Mouse (Mus musculus) liver, adult 2 months (tissue): ENCODE data around the gene Lbx1. TPM values are rescaled to one million over a fixed set of nuclear protein-coding genes. Genes with fewer than 3 reads are reported as not detected.

ENCODE experiments used
- DNase-seq: peaks from one replicate; pipeline ENCODE4 v3.0.0-alpha.2; 2011; ENCODE audit warnings: low read depth, low spot score; ENCODE audit errors: extremely low read depth
- H3K27ac ChIP-seq: fragments of 200-500 bp; replicated peaks from 2 replicates; pipeline ENCODE4 v1.5.1; 2012; ENCODE audit warnings: low read depth, mild to moderate bottlenecking, control low read depth, inconsistent platforms, low read length; ENCODE audit not compliant: insufficient read depth
- H3K27me3 ChIP-seq: fragments of 200-500 bp; 2 replicates; pipeline ENCODE4 v1.6.1; 2012; ENCODE audit warnings: mild to moderate bottlenecking, moderate library complexity, low read length, inconsistent platforms; ENCODE audit not compliant: control insufficient read depth, insufficient read depth
- H3K36me3 ChIP-seq: fragments of 200-500 bp; 2 replicates; pipeline ENCODE4 v1.6.1; 2012; ENCODE audit warnings: low read length, inconsistent platforms; ENCODE audit not compliant: control insufficient read depth, insufficient read depth
- H3K4me1 ChIP-seq: fragments of 200-500 bp; 2 replicates; pipeline ENCODE4 v1.6.1; 2011; ENCODE audit warnings: low read length; ENCODE audit not compliant: control insufficient read depth, insufficient read depth
- H3K4me3 ChIP-seq: fragments of 200-500 bp; 2 replicates; pipeline ENCODE4 v1.5.1; 2011; ENCODE audit warnings: low read depth, mild to moderate bottlenecking, control low read depth, low read length, moderate library complexity; ENCODE audit not compliant: insufficient read depth
- H3K79me2 ChIP-seq: fragments of 200-500 bp; 2 replicates; pipeline ENCODE4 v1.6.1; 2012; ENCODE audit warnings: inconsistent platforms, mild to moderate bottlenecking, low read length, moderate library complexity; ENCODE audit not compliant: control insufficient read depth, insufficient read depth
- H3K9ac ChIP-seq: fragments of 200-500 bp; 2 replicates; pipeline ENCODE4 v1.6.1; 2012; ENCODE audit warnings: low read depth, mild to moderate bottlenecking, control low read depth, inconsistent platforms, low read length
- CTCF ChIP-seq: fragments of 200-500 bp; IDR thresholded peaks from 2 replicates; pipeline ENCODE4 v1.5.1; 2011; ENCODE audit warnings: low read depth, low read length, control low read depth
- POLR2A ChIP-seq: fragments of 200-500 bp; IDR thresholded peaks from 2 replicates; pipeline ENCODE4 v1.6.1; 2011; ENCODE audit warnings: low read length, control low read depth; ENCODE audit not compliant: insufficient read depth; ENCODE audit errors: extremely low read depth
- WGBS: fragments of 180-500 bp; shearing (Covaris S2); methylation state at CpG from one replicate; pipeline ENCODE4 v1.1.7; 2018; 5-methylcytosine and 5-hydroxymethylcytosine counted together
- polyA plus RNA-seq: library from polyadenylated mRNA; depleted of rRNA; stranded (reverse); fragments of >200 nt; gene quantifications from 2 replicates; pipeline ENCODE4 v1.2.3, GENCODE M21; 2012; rRNA removed
- total RNA-seq: library from RNA; depleted of rRNA; stranded (reverse); fragments of >200 nt; gene quantifications from 2 replicates; pipeline ENCODE4 v1.2.3, GENCODE M21; 2014; rRNA removed

Lbx1 gene
- total and polyA plus RNA-seq, 2 experiments: under 0.01 TPM; not detected in 1

GRCm38 (mm10) chr19:45194651-45195050, 41.0 kb downstream of the Lbx1 start:
- 37% methylated on average over 4 of the region's 4 CpGs for WGBS
- H3K79me2 ChIP-seq: no peaks in the 10 kb centered on the region
- H3K27ac ChIP-seq: no peak overlapping the region
- no peaks in the 10 kb centered on the region for H3K36me3 ChIP-seq
- no peak overlapping the region for H3K9ac ChIP-seq
- H3K27me3 ChIP-seq: peaks cover 5% of the 10 kb centered on the region; the same call in 1 of the 2 replicates
- no peak for DNase-seq
- no peak overlapping the region for H3K4me3 ChIP-seq
- no peaks in the 10 kb centered on the region for H3K4me1 ChIP-seq
- TF ChIP-seq POLR2A: no peak
- no peak for TF ChIP-seq CTCF

Other genes starting within 250 kb of the Lbx1 start
- 58.5 and 79.0 TPM in 2 replicates for gene Sema4g, start 246.7 kb downstream of the Lbx1 start, total RNA-seq
- 413 and 566 TPM in 2 replicates for gene Sema4g, start 246.7 kb downstream of the Lbx1 start, polyA plus RNA-seq
- 7.8 and 9.3 TPM in 2 replicates for gene Twnk, start 230.1 kb downstream of the Lbx1 start, total RNA-seq
- gene Twnk, start 230.1 kb downstream of the Lbx1 start, polyA plus RNA-seq: 11.8 and 11.9 TPM in 2 replicates
- 26.6 and 32.3 TPM in 2 replicates for gene Mrpl43, start 229.4 kb downstream of the Lbx1 start, total RNA-seq
- gene Mrpl43, start 229.4 kb downstream of the Lbx1 start, polyA plus RNA-seq: 76.2 and 80.0 TPM in 2 replicates
- gene Lzts2, start 221.4 kb downstream of the Lbx1 start, total RNA-seq: 3.4 and 4.6 TPM in 2 replicates
- gene Lzts2, start 221.4 kb downstream of the Lbx1 start, polyA plus RNA-seq: 14.2 and 14.3 TPM in 2 replicates
- gene Pdzd7, start 190.1 kb downstream of the Lbx1 start, total RNA-seq: not detected in 2 replicates
- 0.06 TPM in 1 of 2 replicates, not detected in the other for gene Pdzd7, start 190.1 kb downstream of the Lbx1 start, polyA plus RNA-seq
- gene Sfxn3, start 188.3 kb downstream of the Lbx1 start, total RNA-seq: 0.65 and 0.94 TPM in 2 replicates
- gene Sfxn3, start 188.3 kb downstream of the Lbx1 start, polyA plus RNA-seq: 0.76 and 1.5 TPM in 2 replicates
- 0.67 and 1.2 TPM in 2 replicates for gene Kazald1, start 160.6 kb downstream of the Lbx1 start, total RNA-seq
- 1.1 and 1.2 TPM in 2 replicates for gene Kazald1, start 160.6 kb downstream of the Lbx1 start, polyA plus RNA-seq
- gene Tlx1, start 85.1 kb downstream of the Lbx1 start, total RNA-seq: not detected in 2 replicates
- 0.05 TPM in 1 of 2 replicates, not detected in the other for gene Tlx1, start 85.1 kb downstream of the Lbx1 start, polyA plus RNA-seq
- 10.9 and 12.6 TPM in 2 replicates for gene Btrc, start 127.9 kb upstream of the Lbx1 start, total RNA-seq
- gene Btrc, start 127.9 kb upstream of the Lbx1 start, polyA plus RNA-seq: 7.1 and 7.8 TPM in 2 replicates